In genomic region chr4:122983486-122984261, GRCm38 (mm10) we compare ENCODE assay signal across 10 mouse cellular contexts. TPM values are rescaled to one million over a fixed set of nuclear protein-coding genes. Genes with fewer than 3 reads are reported as not detected.
A peak's percentile ranks its signal among the peaks of the same experiment; 100 is the strongest.
DNase-seq lines count a peak whose midpoint lies in the region; ATAC-seq lines count a peak whose summit lies in the region.
"Had no signal": no experiment of that assay in that cellular context is flagged by ENCODE, and none has a peak within 500 bp of the region (broad histone marks: within the 10 kb centered on the region; RNA-seq: fewer than 3 reads in every experiment).

No protein-coding gene starts in this region.

- intact Hi-C loops in left cerebral cortex, postnatal 14 days (cut with DNase I), result loop anchor here (2.0 to 5.0 kb wide), 3 partner anchors 39 to 87 kb away; no protein-coding TSS in a partner anchor

- H3K9me3 ChIP-seq in heart, embryonic 11.5 days (replicated peaks; ENCODE audit: control insufficient read depth, low read length), result no peaks in the 10 kb centered on the region
- no peaks in the 10 kb centered on the region for H3K9me3 ChIP-seq in embryonic facial prominence, embryonic 10.5 days
- no peaks in the 10 kb centered on the region for H3K9me3 ChIP-seq in intestine, embryonic 15.5 days
- no peaks in the 10 kb centered on the region for H3K9me3 ChIP-seq in neural tube, embryonic 12.5 days

- 0 out of 2 replicates have a peak overlapping the region, but pooled peaks have one; percentile 14 for H3K4me3 ChIP-seq in heart, embryonic 11.5 days (ENCODE audit: low read depth, low read length)
- H3K4me3 ChIP-seq in embryonic facial prominence, embryonic 10.5 days, result peak overlapping the region; percentile 32
- H3K4me3 ChIP-seq in intestine, embryonic 15.5 days (replicated peaks), result no peak overlapping the region
- no peak overlapping the region for H3K4me3 ChIP-seq in neural tube, embryonic 12.5 days

- WGBS in heart, embryonic 11.5 days (ENCODE audit: insufficient replicate concordance), result 18% methylated on average over 17 of the region's 17 CpGs
- WGBS in embryonic facial prominence, embryonic 10.5 days, result 23% methylated on average over 17 of the region's 17 CpGs
- 28% methylated on average over 17 of the region's 17 CpGs for WGBS in intestine, embryonic 15.5 days
- 26% methylated on average over 17 of the region's 17 CpGs for WGBS in neural tube, embryonic 12.5 days

- no peak overlapping the region for H3K27ac ChIP-seq in heart, embryonic 11.5 days (ENCODE audit: low read depth, low read length)
- H3K27ac ChIP-seq in embryonic facial prominence, embryonic 10.5 days (replicated peaks), result peak overlapping the region; percentile 8; the same call in 1 of the 2 replicates
- no peak overlapping the region for H3K27ac ChIP-seq in intestine, embryonic 15.5 days
- H3K27ac ChIP-seq in neural tube, embryonic 12.5 days, result no peak overlapping the region
- H3K27ac ChIP-seq: macrophage had no signal

- no peaks in the 10 kb centered on the region for H3K36me3 ChIP-seq in heart, embryonic 11.5 days (ENCODE audit: control insufficient read depth, insufficient read depth, low read length)
- H3K36me3 ChIP-seq in embryonic facial prominence, embryonic 10.5 days (replicated peaks), result no peaks in the 10 kb centered on the region
- H3K36me3 ChIP-seq in intestine, embryonic 15.5 days, result no peaks in the 10 kb centered on the region
- H3K36me3 ChIP-seq in neural tube, embryonic 12.5 days, result no peaks in the 10 kb centered on the region

- DNase-seq in heart, adult 11 months, result no peak
- DNase-seq in embryonic facial prominence, embryonic 10.5 days (ENCODE audit: low spot score), result no peak
- no peak for DNase-seq in cerebellum, postnatal 25 days
- DNase-seq in kidney, postnatal 25 days, result no peak
- DNase-seq in left cerebral cortex, postnatal 14 days (ENCODE audit: low spot score in 2 of 2), result no peak
- DNase-seq: cerebellum, postnatal 36 days had no signal

- H3K9ac ChIP-seq in heart, embryonic 11.5 days (ENCODE audit: low read depth, low read length), result no peak overlapping the region
- no peak overlapping the region for H3K9ac ChIP-seq in intestine, embryonic 15.5 days
- 0 out of 2 replicates have a peak overlapping the region, but pooled peaks have one; percentile 21 for H3K9ac ChIP-seq in neural tube, embryonic 12.5 days

- H3K4me2 ChIP-seq in heart, embryonic 11.5 days, result peak overlapping the region; percentile 57
- peak overlapping the region; percentile 25 for H3K4me2 ChIP-seq in intestine, embryonic 15.5 days (replicated peaks)
- H3K4me2 ChIP-seq in neural tube, embryonic 12.5 days (replicated peaks), result peak overlapping the region; percentile 44

- ATAC-seq in heart, embryonic 11.5 days (replicated peaks; ENCODE audit: insufficient number of reproducible peaks, low FRiP score, low TSS enrichment), result no peak
- no peak for ATAC-seq in intestine, embryonic 15.5 days
- ATAC-seq in neural tube, embryonic 12.5 days (ENCODE audit: low FRiP score, low read depth), result no peak

- H3K4me1 ChIP-seq in heart, embryonic 11.5 days (ENCODE audit: control insufficient read depth, insufficient read depth, low read length), result peaks cover 9% of the 10 kb centered on the region
- peaks cover 7% of the 10 kb centered on the region for H3K4me1 ChIP-seq in embryonic facial prominence, embryonic 10.5 days
- peaks cover 8% of the 10 kb centered on the region; the same call in 1 of the 2 replicates for H3K4me1 ChIP-seq in intestine, embryonic 15.5 days (replicated peaks)
- H3K4me1 ChIP-seq in neural tube, embryonic 12.5 days, result peaks cover 8% of the 10 kb centered on the region; the same call in 1 of the 2 replicates

- peaks cover 25% of the 10 kb centered on the region for H3K27me3 ChIP-seq in heart, embryonic 11.5 days (ENCODE audit: control insufficient read depth, insufficient read depth, low read length)
- H3K27me3 ChIP-seq in embryonic facial prominence, embryonic 10.5 days (replicated peaks; ENCODE audit: low read depth, poor library complexity, severe bottlenecking), result peaks cover 38% of the 10 kb centered on the region
- peaks cover 12% of the 10 kb centered on the region for H3K27me3 ChIP-seq in intestine, embryonic 15.5 days (replicated peaks)
- H3K27me3 ChIP-seq in neural tube, embryonic 12.5 days (replicated peaks), result peaks cover 22% of the 10 kb centered on the region

RNA-seq across cellular contexts. Expression of gene Mycl, which starts 11.8 kb away (rescaled TPM):
- polyA plus RNA-seq in heart, embryonic 11.5 days (2014; fragmentation: Nextera tagmentation; extraction: Ambion mirVana), result 1.8 and 2.1 TPM in 2 replicates
- polyA plus RNA-seq in embryonic facial prominence, embryonic 10.5 days (2016; fragmentation: Nextera tagmentation; extraction: Ambion mirVana), result 33.6 and 43.0 TPM in 2 replicates
- 8.4 and 9.2 TPM in 2 replicates for polyA plus RNA-seq in intestine, embryonic 15.5 days (2015; fragmentation: Nextera tagmentation; extraction: Ambion mirVana)
- 123 and 125 TPM in 2 replicates for polyA plus RNA-seq in neural tube, embryonic 12.5 days (2016; fragmentation: Nextera tagmentation; extraction: Ambion mirVana)
- total RNA-seq in left cerebral cortex, postnatal 14 days (2021), result 10 to 100 TPM; 20.6 to 23.4 TPM

RNA-seq across cellular contexts. Expression of gene Mfsd2a, which starts 22.7 kb away (rescaled TPM):
- 1.2 and 1.3 TPM in 2 replicates for polyA plus RNA-seq in heart, embryonic 11.5 days (2014; fragmentation: Nextera tagmentation; extraction: Ambion mirVana)
- polyA plus RNA-seq in embryonic facial prominence, embryonic 10.5 days (2016; fragmentation: Nextera tagmentation; extraction: Ambion mirVana), result 10.1 and 12.9 TPM in 2 replicates
- polyA plus RNA-seq in intestine, embryonic 15.5 days (2015; fragmentation: Nextera tagmentation; extraction: Ambion mirVana), result 2.1 and 2.3 TPM in 2 replicates
- polyA plus RNA-seq in neural tube, embryonic 12.5 days (2016; fragmentation: Nextera tagmentation; extraction: Ambion mirVana), result 21.4 and 22.0 TPM in 2 replicates
- 10 to 100 TPM; 57.2 to 63.3 TPM for total RNA-seq in left cerebral cortex, postnatal 14 days (2021)
- polyA plus RNA-seq: macrophage had no signal

RNA-seq across cellular contexts. Expression of gene Trit1, which starts 32.7 kb away (rescaled TPM):
- 13.6 and 14.4 TPM in 2 replicates for polyA plus RNA-seq in heart, embryonic 11.5 days (2014; fragmentation: Nextera tagmentation; extraction: Ambion mirVana)
- 19.0 and 21.6 TPM in 2 replicates for polyA plus RNA-seq in embryonic facial prominence, embryonic 10.5 days (2016; fragmentation: Nextera tagmentation; extraction: Ambion mirVana)
- 15.6 and 16.7 TPM in 2 replicates for polyA plus RNA-seq in intestine, embryonic 15.5 days (2015; fragmentation: Nextera tagmentation; extraction: Ambion mirVana)
- polyA plus RNA-seq in neural tube, embryonic 12.5 days (2016; fragmentation: Nextera tagmentation; extraction: Ambion mirVana), result 26.6 and 29.7 TPM in 2 replicates
- total RNA-seq in left cerebral cortex, postnatal 14 days (2021), result 10 to 100 TPM; 22.8 to 22.9 TPM

Comparison
In these comparisons a context has a peak if more than half of its experiments do, and no peak if none do; other contexts are left out.
1. H3K4me3 ChIP-seq: peak in heart, embryonic 11.5 days (single experiment) and embryonic facial prominence, embryonic 10.5 days (single experiment); none in intestine, embryonic 15.5 days (single experiment) and neural tube, embryonic 12.5 days (single experiment).
2. Peak in every context shown above with its lines, with median percentiles within 50 percentile points of each other: H3K4me2 ChIP-seq.